Mouse (Mus musculus) heart, postnatal 0 days (tissue): ENCODE results near the gene Camta1. TPM values are rescaled to one million over a fixed set of nuclear protein-coding genes. Genes with fewer than 3 reads are reported as not detected.

Experiments
- ATAC-seq: fragments of 200-750 bp; cut with Nextera tagmentation; 2 replicates; pipeline ENCODE4 v1.8.0; 2017; ENCODE audit warnings: low read depth, moderate number of reproducible peaks, moderate library complexity; ENCODE audit not compliant: insufficient read depth
- DNase-seq: peaks from one replicate; pipeline ENCODE4 v3.0.0-alpha.2; 2016; ENCODE audit warnings: low spot score
- H3K27ac ChIP-seq: fragments of 300-500 bp; sonication (generic); 2 replicates; pipeline ENCODE4 v1.5.1; 2014; ENCODE audit warnings: low read depth, mild to moderate bottlenecking
- H3K27me3 ChIP-seq: fragments of 300-500 bp; sonication (generic); 2 replicates; pipeline ENCODE4 v1.6.1; 2014; ENCODE audit warnings: low read length, mixed read lengths; ENCODE audit not compliant: control insufficient read depth, insufficient read depth
- H3K36me3 ChIP-seq: fragments of 300-500 bp; sonication (generic); replicated peaks from 2 replicates; pipeline ENCODE4 v1.6.1; 2014; ENCODE audit warnings: low read length, mixed read lengths; ENCODE audit not compliant: control insufficient read depth, insufficient read depth
- H3K4me1 ChIP-seq: fragments of 300-500 bp; sonication (generic); 2 replicates; pipeline ENCODE4 v1.6.1; 2014; ENCODE audit warnings: antibody characterized with exemption; ENCODE audit not compliant: control insufficient read depth, insufficient read depth
- H3K4me2 ChIP-seq: fragments of 300-500 bp; sonication (generic); 2 replicates; pipeline ENCODE4 v1.6.1; 2014; ENCODE audit warnings: low read depth, mild to moderate bottlenecking, low read length, moderate library complexity
- H3K4me3 ChIP-seq: fragments of 300-500 bp; sonication (generic); 2 replicates; pipeline ENCODE4 v1.5.1; 2014; ENCODE audit warnings: low read depth, low read length
- H3K9ac ChIP-seq: fragments of 300-500 bp; sonication (generic); replicated peaks from 2 replicates; pipeline ENCODE4 v1.6.1; 2014; ENCODE audit warnings: low read depth, low read length, mixed read lengths
- H3K9me3 ChIP-seq: fragments of 300-500 bp; sonication (generic); replicated peaks from 2 replicates; pipeline ENCODE4 v1.6.1; 2016; ENCODE audit warnings: low read length; ENCODE audit not compliant: control insufficient read depth
- CTCF ChIP-seq: IDR thresholded peaks from 2 replicates; pipeline ENCODE4 v1.5.1; 2016; ENCODE audit warnings: antibody characterized with exemption, control low read depth, low read depth
- EP300 ChIP-seq: IDR thresholded peaks from 2 replicates; pipeline ENCODE4 v1.6.1; 2016; ENCODE audit warnings: antibody characterized with exemption, low read depth
- WGBS: fragments of 180-500 bp; shearing (Covaris S2); extraction: QIAGEN DNeasy Blood & Tissue Kit; methylation state at CpG from one replicate; pipeline ENCODE4 v1.1.7; 2014; 5-methylcytosine and 5-hydroxymethylcytosine counted together
- polyA plus RNA-seq: library from polyadenylated mRNA; unstranded; fragments of >200 nt; fragmentation: Nextera tagmentation; extraction: Ambion mirVana; gene quantifications from 2 replicates; pipeline ENCODE4 v1.2.1, GENCODE M21; 2015
- total RNA-seq: library from RNA; depleted of rRNA; stranded (reverse); fragments of >200 nt; gene quantifications from 2 replicates; pipeline ENCODE4 v1.2.3, GENCODE M21; 2014; ENCODE audit warnings: low replicate concordance

The Camta1 gene
- total and polyA plus RNA-seq, 2 experiments from 2014 or later, result 72.7 to 240 TPM

GRCm38 (mm10) chr4:151822986-151823385 is 38.7 kb downstream of the Camta1 start:
- H3K36me3 ChIP-seq, result peaks cover 13% of the 10 kb centered on the region
- no peaks in the 10 kb centered on the region for H3K27me3 ChIP-seq
- no peaks in the 10 kb centered on the region for H3K9me3 ChIP-seq
- H3K27ac ChIP-seq, result no peak overlapping the region
- H3K4me3 ChIP-seq, result no peak overlapping the region
- peaks cover 11% of the 10 kb centered on the region for H3K4me1 ChIP-seq
- ATAC-seq (no peak), DNase-seq (peak; percentile 26)
- TF ChIP-seq CTCF (no peak), EP300 (no peak)
- H3K9ac ChIP-seq, result no peak overlapping the region
- no peak overlapping the region for H3K4me2 ChIP-seq
- WGBS, result 23% methylated on average over 2 of the region's 2 CpGs

DNA sequence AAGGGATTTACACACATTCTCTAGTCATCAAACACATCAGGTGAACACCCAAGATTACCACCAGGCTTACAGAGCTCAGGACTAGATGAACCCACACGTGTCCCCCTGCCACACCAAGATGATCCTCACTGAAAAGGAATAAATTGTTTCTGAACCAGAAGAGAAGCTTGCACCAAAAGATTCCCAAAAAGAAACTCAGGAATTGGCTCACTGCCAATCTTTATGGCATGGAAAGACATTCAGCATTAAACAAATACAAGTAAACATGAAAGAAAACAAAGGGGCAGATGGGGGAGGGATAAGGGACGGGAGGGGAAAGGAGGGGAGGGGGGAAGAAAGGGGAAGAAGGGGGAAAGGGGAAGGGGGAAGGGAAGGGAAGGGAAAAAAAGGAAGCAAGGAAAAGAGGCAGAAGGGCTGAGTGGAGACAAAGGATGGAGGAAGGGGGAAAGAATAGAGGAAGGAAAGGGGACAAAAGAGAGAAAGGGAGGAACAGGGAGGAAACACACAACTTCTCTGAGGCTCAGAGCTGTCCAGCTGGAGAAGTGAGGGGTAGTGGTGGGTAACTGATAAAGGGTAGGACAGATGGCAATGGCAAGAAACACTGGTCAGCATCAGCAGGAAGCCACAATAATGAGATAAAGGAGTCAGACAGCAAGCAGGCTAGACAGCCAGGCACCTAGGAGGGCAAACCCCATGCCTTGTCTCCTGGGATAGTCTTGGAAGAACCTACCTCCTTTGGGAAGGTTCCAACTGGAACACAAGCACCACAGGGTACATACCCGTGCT is 43.5 kb downstream of the Camta1 start:
- peaks cover 5% of the 10 kb centered on the region for H3K4me1 ChIP-seq
- DNase-seq, result no peak
- no peak overlapping the region for H3K4me2 ChIP-seq
- H3K27me3 ChIP-seq, result no peaks in the 10 kb centered on the region
- no peak for ATAC-seq
- TF ChIP-seq CTCF (no peak), EP300 (no peak)
- H3K27ac ChIP-seq, result no peak overlapping the region
- H3K36me3 ChIP-seq, result 0 out of 2 replicates have a peak, but pooled peaks cover 4% of the 10 kb centered on the region
- H3K9me3 ChIP-seq, result no peaks in the 10 kb centered on the region
- H3K4me3 ChIP-seq, result no peak overlapping the region
- H3K9ac ChIP-seq, result no peak overlapping the region
- WGBS, result 37% methylated on average over 3 of the region's 3 CpGs

GRCm38 (mm10) chr4:151813711-151814110 is 48.0 kb downstream of the Camta1 start:
- Histone ChIP-seq H3K36me3 (no peaks in the 10 kb centered on the region), H3K4me1 (0 out of 2 replicates have a peak, but pooled peaks cover 5% of the 10 kb centered on the region), H3K9me3 (no peaks in the 10 kb centered on the region), H3K27me3 (no peaks in the 10 kb centered on the region), H3K4me3 (no peak overlapping the region), H3K9ac (no peak overlapping the region), H3K4me2 (no peak overlapping the region), H3K27ac (no peak overlapping the region)
- no peak for DNase-seq
- WGBS, result 88% methylated on average over 4 of the region's 4 CpGs
- no peak for ATAC-seq
- TF ChIP-seq EP300 (no peak), CTCF (no peak)

- Histone ChIP-seq H3K9ac (no peak overlapping the region), H3K27me3 (no peaks in the 10 kb centered on the region), H3K27ac (0 out of 2 replicates have a peak overlapping the region, but pooled peaks have one; percentile 20), H3K4me3 (no peak overlapping the region), H3K36me3 (no peaks in the 10 kb centered on the region), H3K4me1 (peaks cover 19% of the 10 kb centered on the region), H3K9me3 (no peaks in the 10 kb centered on the region), H3K4me2 (no peak overlapping the region)
- WGBS, result 65% methylated on average over 4 of the region's 4 CpGs
- TF ChIP-seq EP300, result no peak
- TF ChIP-seq CTCF, result no peak
- 0 out of 2 replicates have a peak, but pooled peaks have one; percentile 33 for ATAC-seq
- DNase-seq, result no peak
These were observed 56.0 kb downstream of the Camta1 start for GRCm38 (mm10) chr4:151805685-151806084.

GRCm38 (mm10) chr4:151805046-151805445 is 56.6 kb downstream of the Camta1 start:
- H3K4me1 ChIP-seq, result peaks cover 19% of the 10 kb centered on the region
- no peaks in the 10 kb centered on the region for H3K27me3 ChIP-seq
- DNase-seq, result no peak
- WGBS, result 79% methylated on average over 6 of the region's 6 CpGs
- no peaks in the 10 kb centered on the region for H3K9me3 ChIP-seq
- H3K4me3 ChIP-seq, result no peak overlapping the region
- peak overlapping the region; percentile 31; the same call in 1 of the 2 replicates for H3K27ac ChIP-seq
- no peak overlapping the region for H3K4me2 ChIP-seq
- no peak for ATAC-seq
- no peaks in the 10 kb centered on the region for H3K36me3 ChIP-seq
- TF ChIP-seq CTCF, result no peak
- no peak for TF ChIP-seq EP300
- H3K9ac ChIP-seq, result no peak overlapping the region
